Mouse (Mus musculus) heart, adult 9 months (tissue): ENCODE data around the gene Sema4c.

Source experiments
- DNase-seq, 2 experiments: peaks; one replicate each; pipeline ENCODE4 v3.0.0; 2022; ENCODE audit warnings: low spot score in 2 of 2

Sema4c gene

DNA sequence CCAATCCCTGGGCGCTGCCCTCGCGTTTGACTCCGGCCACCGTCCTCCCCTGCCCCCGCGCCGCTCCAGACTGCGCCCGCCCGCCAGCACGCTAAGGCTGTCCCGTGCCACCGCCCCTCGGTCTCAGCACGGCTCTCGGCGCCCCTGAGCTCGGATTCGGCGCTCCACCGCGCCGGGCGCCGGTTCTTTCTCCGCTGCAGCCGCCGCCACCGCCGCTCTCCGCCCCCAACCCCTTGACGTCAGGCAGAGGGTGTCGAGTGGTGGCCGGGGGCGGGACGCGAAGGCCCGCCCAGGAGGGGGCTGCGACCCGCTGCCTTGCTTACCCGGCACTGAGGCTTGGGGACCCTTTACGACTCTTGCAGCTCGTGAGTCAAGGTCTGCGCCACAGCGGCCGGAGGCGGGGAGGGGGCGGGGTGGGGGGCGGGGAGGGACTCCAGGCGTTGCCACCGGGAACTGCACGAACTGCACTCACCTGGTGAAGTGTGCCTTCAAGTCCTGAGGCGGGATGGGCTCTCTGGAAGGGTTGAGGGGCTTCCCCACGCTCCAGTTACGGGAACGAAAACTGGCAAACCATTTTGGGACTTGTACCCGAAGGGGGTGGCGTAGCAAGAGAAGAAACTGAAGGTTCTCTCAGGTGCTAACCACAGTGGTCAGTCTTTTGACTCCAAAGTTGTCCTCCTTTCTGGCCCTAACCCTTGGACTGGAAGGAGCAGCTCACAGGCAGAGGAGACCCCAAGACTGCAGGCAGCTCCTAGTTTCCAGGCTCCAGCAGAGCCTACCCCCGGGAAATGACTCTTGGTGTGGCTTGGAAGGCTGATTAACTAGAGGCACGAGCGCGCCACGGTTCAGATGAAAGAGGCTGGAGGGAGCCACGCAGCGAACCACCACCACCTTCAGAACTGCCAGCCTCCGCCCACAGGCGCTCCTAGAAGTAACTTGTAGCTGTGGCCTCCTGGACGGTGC lies at the start of gene Sema4c:
Sema4c (minus strand) TSS at position 319 of the 963 bp plus-strand sequence.
- DNase-seq = peak in 1 of 2 experiments; percentile 70

DNA sequence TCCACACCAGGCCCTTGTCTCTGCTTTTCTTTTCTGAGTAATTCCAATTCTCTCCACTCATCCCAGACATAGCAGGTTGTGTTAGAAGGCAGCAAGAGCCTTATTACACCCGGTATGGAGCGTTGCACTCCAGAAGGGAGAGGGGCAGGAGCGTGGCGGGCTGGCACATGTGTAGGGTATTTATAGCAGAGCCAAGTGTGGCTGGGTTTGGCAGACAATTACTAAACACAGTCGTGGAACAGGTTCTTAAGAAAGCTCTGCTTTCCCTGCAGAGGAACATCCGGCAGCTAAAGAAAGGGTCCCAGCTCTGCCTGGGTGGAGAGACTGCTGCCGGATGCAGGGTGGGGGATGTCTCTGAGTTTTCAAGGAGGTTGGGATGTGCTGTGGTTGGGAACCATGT lies 48.8 kb upstream of the Sema4c start:
- DNase-seq = no peak

DNA sequence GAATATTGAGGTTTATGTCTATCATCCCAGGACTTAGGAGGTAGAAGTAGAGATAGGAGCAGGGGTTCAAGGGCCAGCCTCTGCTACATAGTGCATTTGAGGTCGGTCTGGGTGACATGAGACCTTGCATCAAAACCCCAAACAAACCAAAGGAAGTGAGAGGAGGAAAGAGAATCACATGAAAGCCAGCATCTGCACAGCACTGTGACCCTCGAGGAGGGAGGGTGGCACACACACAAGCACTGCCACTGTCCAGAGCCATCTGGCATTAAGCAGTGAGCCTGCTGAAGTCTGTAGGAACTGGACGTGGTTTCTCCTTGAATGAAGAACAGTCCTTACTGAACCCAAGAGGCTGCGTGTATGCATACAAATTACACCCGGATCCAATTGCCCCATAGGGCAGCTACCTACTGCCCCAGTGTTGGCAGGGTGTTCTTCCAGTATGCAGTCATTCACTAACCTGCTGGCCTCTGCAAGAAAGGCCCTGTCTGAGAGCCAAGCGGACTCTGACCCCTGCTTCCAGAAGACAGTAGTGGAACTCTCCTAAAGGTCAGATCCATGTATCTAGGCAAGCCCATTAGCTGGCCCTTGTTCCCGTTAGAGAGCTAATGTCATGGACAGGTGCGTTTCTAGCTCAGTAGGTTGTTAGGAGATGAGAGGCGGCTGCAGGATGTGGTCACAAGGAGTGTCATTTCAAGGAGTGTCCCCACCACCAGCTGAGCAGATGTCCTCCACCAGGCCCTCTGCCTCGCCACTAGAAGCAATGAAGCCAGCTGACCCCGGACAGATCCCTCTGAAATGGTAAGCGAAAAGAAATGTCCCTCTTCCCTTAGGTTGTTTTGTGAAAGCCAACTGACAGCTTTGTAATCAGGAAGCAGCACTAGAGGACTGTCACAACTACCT lies 46.4 kb upstream of the Sema4c start:
- no peak for DNase-seq

- peak; percentile 61 to 63 for DNase-seq
Observed at GRCm38 (mm10) chr1:36603361-36603760, 45.2 kb upstream of the Sema4c start.

GRCm38 (mm10) chr1:36602271-36602670 lies 44.1 kb upstream of the Sema4c start:
- no peak for DNase-seq

DNA sequence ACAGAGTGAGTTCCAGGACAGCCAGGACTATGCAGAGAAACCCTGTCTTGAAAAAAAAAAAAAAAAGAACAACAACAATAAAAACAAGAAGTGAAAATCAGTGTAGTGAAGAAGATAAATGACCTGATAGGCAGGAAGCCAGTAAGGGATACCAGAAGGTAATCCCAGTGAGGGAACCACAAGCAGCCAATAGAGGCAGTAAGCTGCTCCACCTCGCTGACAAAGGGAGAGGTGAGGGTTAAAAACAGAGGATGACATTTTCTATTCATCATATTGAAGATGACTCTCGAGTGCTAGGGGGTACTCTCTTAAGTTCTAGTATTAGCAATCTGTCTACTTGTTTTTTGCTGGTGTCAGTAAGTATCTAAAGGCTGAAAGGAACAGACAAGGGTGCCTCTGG lies 40.3 kb upstream of the Sema4c start:
- DNase-seq = no peak

- DNase-seq = no peak
Observed at GRCm38 (mm10) chr1:36596114-36596513, 38.0 kb upstream of the Sema4c start.

DNA sequence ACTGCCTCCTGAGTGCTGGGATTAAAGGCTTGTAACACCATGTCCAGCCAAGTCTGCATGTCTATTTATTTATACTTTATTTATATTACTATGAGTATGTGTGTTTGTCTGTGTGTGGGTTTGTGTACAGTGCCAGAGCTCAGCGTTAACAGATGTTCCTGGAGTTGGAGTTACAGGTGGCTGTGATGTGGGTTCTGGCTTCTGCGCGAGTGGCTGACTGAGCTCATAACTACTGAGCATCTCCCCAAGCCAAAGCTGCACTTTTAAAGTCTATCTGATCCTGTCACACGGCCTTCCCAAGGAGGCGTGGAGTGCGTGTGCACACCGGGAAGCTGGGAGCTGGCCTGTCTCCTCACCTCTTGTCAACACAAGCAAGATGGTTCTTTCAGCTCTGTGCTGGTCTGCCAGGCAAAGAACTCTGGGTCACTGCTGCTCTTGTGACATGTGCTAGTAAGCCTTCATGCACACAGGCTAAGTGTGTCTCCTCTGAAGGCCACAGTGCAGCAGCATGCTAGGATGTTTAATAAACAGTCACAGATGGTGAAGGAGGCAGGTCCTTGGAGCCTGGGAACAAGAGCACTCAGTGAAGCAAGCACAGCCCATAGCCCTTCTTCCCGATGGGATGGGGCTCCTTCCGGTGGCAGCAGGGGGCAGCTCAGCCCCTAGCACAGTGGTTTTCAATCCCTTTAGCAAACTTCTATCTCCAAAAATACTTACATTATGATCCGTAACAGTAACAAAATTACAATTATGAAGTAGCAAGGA lies 37.2 kb upstream of the Sema4c start:
- no peak for DNase-seq

DNA sequence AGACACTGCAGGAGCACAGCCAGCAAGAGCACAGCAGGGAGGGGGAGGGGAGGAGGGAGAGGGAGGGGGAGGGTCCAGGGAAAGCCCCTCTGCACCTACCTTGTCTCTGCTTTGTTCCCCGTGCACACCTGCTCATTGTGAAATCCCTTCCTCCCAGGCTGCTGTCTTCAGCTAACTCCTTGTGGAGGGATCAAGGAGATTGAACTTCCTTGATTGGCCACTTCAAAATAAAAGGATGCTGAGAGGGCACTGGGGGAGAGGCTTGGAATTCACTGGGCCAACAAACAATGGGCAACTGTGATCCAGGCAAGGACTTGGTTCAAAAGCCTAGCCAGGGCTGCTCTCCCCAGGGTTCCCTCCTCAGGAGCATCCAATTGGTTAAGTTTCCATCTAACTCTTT lies 35.0 kb upstream of the Sema4c start:
- no peak for DNase-seq

GRCm38 (mm10) chr1:36591408-36591807 lies 33.3 kb upstream of the Sema4c start:
- DNase-seq = no peak

GRCm38 (mm10) chr1:36590664-36591063 lies 32.5 kb upstream of the Sema4c start:
- DNase-seq = no peak

DNA sequence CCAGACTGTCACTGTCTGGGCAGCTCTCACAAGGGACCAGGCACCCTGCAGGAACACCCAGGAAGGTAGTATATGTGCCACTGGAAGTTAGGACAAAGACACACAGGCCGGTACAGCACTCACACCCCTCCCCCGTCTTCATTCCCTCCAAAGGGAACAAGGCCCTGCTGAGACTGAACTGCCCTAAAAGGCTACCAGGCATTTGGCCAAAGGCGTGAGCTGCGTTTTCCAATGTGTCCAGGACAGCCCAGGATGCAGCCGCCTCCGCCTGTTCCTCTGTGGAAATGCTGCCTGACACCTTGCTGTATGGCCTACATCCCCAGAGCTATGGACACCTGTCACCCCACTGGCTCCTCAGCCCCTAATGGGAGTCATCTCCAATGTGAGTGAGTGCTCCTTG lies 31.3 kb upstream of the Sema4c start:
- DNase-seq = peak; percentile 87 to 89

GRCm38 (mm10) chr1:36588476-36589450 lies 30.6 kb upstream of the Sema4c start:
- DNase-seq = peak; percentile 61 to 69

DNA sequence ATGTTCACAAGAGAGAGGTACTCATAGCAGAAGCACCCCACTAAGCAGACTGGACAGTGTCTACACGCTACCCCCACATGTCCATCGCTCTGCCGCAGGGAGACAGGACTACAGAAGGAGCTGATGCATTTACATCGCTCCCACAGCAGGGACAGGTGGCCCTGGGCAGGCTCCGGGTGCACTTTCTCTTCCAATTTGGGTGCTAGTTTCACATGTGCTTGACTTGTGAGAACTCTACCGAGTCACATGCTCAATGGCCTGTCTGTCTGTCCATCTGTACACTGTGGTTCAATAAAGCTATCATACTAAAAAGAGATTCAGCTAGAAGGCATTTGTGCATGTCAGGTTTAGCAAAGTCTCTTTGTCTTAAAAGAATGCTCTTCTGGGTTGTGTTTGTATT lies 29.7 kb upstream of the Sema4c start:
- DNase-seq = no peak

- no peak for DNase-seq
Observed at GRCm38 (mm10) chr1:36586288-36586687, 28.1 kb upstream of the Sema4c start.

DNA sequence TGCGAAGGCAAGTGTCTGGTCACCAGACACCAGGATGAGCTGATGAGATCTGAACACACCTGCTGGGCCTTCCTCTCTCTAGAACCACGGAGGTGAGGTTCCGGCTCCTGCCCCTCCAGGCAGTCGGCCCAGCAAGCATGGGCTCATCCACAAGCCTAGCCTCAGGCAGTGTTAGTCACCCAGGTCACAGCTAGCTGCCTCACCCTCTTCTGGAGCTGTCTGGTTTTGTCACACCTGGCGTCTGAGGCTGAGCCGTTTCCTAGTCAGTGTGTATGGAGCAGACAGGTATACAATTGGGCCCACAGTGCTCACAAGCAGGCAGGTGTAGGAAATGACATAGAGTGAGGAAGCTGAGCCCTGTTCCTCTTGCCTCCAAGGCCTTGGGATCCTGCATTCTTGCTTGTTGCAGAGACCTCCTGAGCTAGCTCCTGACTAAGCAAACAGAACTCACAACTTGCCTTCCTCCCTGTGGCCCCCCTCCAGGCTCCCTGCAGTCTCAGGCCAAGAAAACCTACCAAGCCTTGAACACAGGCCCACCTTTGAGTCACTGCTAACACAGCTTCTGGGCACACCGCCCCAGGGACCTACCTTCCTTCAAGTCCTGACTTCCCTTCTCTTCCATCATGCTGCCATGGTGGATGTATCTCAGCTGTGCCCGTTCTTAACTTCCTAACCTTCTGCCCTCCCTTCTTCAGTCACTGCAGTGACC lies 25.4 kb upstream of the Sema4c start:
- DNase-seq = no peak

DNA sequence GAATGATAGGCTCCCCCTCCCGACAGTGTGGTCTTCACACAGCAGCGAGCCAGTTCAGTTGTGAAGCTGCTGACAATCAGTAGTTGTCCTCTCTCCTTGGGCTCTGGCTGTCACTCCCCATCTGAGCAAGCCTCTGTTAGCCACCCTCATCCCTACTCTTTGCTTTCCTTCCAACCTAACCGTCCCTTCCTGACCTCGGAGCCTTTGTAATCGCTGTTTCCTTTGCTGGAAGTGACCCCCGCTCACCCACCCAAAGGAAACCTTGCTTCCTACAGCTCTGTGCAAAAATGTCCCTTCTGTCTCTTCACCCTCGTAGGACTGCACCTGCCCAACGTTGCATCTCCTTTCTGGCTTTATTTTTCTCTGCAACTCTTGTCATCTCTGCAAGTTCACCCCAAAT lies 24.1 kb upstream of the Sema4c start:
- no peak for DNase-seq

DNA sequence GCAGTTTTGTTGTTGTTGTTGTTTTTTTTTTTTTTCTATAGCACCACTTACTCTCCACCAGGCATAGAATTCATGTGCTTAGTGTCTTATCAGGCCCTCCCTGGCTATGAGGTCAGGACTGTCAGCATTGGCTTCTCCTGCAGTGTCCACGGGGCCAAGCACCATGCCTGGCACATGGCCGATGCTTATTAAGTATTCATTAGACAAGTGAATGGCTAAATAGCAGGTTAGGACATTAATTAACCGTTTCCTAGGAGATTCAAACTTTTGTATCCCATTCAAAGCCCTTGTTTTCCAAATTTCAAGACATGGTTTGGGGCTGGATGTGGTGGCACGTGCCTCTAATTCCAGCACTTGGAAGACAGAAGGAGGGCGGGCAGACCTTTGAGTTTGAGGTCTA lies 23.1 kb upstream of the Sema4c start:
- DNase-seq = no peak

GRCm38 (mm10) chr1:36580384-36581207 lies 22.4 kb upstream of the Sema4c start:
- DNase-seq = peak; percentile 79 to 80
